Mouse (Mus musculus): ENCODE measurements at regions not wholly inside any gene's neighbourhood (a gene's known extent, or its start where the extent isn't known, plus 50 kb on each side); places are given as distances from the start of the nearest gene placed in this dataset.
A peak's percentile ranks its signal among the peaks of the same experiment; 100 is the strongest.
"Not testable (repeated sequence)": the region's sequence is repeated elsewhere in the genome, so short reads cannot be mapped to it uniquely, and the experiment has no call there.

DNA sequence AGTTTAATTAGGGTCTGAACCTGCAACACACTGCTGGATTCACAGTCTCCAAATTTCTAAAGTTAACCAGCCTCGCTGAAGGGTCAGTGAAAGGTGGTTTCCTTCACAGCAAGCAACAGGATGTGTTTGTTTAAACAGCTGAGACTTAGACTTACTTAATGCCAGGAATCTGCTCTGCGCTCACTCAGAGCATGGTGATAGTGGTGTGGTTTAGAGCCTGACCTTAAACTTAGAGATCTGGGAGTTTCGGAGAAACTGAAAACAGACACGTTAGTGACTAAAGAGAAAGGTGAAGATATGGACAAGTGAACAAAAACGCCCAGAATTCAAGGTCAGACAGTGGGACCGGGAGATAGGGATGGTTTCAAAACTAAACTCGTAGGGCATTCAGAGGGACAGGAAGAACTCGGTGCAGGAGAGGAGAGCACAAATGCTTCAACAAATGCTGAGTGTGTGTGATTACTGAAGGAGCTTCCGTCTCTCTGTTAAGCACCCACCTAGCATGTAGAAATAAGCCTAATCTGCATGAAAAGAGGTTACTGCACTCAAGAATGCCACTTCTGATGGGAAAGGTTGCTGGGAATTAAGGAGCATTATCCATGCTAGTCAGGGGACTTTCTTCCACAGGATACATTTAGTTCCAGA, 97.2 kb upstream of the Ifngr1 start:
- DNase-seq (ENCODE audit: low spot score), result no peak

DNA sequence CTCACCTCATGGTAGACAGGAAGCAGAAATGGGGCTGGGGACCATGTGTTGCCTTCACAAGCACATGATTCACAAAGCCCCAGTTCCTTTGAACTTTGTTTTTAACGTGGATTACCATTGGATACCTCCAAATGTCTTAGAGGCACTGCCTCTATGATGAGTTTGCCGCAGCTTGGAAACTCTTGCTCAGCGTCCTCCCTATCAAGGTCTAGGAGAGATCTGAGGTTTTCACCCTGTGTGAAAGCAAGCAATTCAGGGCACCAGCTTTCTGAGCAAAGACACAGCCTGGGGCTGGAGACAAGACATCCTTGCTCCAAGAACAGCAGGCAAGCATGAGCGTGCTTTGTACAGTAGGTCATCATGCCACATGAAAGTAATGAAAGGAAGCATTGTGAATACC, 93.6 kb upstream of the Ifngr1 start:
- DNase-seq (ENCODE audit: low spot score), result no peak

DNA sequence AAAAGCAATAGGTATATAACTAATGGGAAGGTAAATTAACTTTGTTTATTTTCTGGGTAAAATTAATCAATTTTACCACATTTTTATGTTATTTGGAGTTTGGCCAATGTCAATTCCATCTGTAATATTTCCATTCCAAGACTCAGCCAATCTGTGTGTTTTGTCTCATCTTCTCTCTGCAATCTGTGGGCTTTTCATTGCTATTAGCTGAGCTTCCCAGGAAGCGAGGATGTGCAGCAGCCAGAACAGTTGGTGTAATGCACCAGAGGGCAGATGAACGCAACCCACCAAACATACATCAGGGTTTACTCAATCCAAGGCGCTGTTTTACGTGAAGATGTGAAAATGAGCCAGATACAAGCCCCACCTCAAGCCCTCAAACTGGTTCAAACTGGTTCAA, 88.9 kb upstream of the Ifngr1 start:
- DNase-seq (ENCODE audit: low spot score), result no peak

DNA sequence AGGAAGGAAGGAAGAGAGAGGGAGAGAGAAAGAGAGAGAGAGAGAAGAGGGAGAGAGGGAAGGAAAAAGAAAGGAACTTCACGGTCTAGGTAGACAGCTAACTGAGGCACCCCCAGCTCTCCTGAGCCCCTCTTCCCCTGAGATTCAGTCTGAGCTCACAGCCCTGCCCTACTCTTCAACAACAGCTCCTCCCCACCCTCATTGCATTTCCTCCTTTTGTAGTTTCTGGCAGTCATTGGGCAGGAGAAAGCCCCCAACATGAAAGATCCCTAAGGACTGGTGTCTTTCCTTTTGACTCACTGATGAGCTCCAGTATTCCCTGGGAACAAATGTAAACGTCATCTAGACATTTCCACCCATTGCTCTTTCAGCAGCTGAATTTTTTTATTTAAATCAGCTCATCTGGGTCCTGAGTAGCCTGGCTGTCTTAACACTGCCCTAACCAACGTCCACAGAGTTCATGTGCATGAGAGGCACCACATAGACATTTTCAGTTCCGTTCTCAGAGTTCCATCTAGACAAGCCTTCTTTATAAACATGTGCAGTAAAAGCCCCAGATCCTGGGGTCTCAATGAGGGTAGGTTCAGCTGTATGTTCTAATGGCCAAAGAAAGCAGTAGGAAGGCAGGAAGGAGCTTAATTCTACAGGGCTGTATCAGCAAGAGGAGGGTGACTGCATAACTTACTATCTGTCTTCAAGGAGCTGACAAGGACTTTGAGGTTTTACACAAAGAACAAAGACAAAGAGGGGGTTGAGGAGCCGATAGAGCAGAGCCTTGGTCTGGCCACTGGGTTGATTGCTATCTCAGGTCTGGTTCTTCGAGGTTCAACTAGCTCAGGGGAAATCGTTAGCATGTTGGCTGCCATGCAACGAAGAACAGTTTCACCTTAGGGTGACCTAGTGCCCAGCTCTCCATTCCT, 87.6 kb upstream of the Ifngr1 start:
- DNase-seq (ENCODE audit: low spot score), result no peak

DNA sequence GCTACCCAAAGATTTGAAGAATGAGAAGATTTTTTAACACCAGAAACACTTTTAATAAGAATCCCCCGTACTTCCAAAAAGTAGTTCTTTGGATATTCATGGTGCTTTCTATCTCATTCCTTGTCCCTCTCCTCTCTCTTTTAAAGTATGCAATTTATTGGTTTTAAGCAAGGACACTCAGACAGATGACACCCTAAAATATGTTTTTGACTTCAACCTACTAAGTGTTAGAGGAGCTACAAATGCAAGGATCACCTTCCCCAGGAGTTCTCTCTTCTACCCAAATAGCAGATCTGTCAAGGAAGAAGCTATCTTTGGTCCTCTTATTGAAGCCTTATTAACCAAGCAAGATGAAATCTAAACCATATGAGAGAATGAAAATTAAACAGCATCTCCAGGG, 86.6 kb upstream of the Ifngr1 start:
- DNase-seq (ENCODE audit: low spot score), result no peak

DNA sequence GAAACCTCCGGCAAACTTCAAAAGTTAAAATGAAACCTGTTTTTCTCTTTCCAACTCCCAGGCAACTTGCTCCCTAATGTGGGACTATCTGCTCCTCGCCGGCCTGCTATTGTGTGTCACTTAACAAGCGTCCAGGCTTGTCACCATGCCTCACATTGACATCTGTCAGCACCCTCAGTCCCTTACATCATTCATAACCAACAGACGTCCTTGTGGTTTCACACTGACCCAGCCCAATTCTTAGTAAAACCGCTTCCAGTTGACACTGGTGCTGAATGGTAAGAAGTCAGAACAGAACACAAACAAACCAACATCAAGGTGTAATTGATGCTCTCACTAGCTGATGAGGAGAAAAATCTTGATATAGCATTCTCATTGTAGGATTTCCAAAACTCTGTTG, 85.8 kb upstream of the Ifngr1 start:
- no peak for DNase-seq (ENCODE audit: low spot score)

DNA sequence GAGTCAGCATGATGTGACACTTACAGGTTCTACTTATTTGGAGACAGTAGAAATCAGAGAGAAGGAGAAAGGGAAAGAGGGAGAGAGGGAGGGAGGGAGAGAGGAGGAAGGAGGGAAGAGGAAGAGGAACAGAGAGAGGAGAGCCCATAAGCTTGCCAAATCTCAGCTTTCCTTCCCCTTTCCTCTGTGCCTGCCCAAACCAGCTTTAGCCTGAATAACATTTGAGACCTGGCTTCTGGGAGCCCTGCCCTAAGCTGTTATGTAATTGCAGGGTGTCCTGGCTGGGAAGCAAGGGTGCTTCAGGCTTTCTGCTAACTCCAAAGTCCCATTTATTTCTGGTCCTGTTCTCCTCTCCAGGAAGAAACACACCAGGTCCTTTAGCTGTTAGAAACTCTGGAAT, 85.3 kb upstream of the Ifngr1 start:
- no peak for DNase-seq (ENCODE audit: low spot score)

DNA sequence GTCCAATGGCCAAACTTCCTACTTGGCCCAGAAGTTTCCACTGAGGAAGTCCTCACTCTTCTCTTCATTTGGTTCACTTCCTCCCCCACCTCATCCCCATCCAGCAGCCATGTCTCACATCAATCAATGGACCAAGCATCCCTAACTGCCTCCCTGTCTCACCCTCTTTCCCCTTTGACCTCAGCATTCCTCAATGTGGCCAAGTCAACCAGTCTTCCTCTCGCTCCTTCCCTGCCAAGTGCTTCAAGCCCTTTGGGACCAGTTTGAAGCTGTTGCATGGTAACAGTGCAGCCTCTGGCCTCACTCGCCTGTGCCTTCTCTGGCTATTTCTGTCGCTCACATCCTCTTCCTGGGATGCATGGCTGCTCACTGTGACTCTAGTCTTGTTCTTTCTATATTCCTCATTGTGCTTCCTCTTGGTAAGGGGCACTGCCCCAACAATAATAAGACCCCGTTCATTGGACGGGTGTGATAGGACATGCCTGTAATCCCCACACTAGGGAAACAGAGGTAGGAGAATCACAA, 83.5 kb upstream of the Ifngr1 start:
- DNase-seq (ENCODE audit: low spot score), result no peak

DNA sequence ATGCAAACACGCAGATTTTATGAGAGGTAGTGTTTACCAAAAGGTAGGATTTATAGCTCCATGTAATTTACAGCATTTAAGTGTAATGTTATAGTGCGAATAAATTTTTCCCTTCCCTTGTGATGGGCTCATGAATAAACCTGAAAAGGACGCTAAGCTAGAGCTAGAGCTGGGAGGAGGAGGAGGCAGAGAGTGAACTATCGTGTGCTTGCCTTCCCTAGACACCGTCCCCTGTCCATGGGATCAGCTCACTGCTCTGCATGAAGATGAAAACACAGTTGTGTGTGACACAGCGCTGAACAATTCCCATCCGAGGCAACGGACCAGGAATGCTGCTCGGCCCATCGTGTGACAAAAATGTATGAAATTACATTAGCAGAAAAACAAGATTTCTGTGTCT, 81.7 kb upstream of the Ifngr1 start:
- DNase-seq (ENCODE audit: low spot score), result no peak

DNA sequence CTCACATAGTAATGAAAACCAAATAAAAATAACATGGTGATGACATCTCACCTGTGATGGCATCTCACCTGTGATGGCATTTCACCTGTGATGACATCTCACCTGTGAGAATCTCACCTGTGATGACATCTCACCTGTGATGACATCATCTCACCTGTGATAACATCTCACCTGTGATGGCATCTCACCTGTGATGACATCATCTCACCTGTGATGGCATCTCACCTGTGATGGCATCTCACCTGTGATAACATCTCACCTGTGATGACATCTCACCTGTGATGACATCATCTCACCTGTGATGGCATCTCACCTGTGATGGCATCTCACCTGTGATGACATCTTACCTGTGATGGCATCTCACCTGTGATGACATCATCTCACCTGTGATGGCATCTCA, 77.4 kb upstream of the Ifngr1 start:
- not testable (repeated sequence) for DNase-seq (ENCODE audit: low spot score)

DNA sequence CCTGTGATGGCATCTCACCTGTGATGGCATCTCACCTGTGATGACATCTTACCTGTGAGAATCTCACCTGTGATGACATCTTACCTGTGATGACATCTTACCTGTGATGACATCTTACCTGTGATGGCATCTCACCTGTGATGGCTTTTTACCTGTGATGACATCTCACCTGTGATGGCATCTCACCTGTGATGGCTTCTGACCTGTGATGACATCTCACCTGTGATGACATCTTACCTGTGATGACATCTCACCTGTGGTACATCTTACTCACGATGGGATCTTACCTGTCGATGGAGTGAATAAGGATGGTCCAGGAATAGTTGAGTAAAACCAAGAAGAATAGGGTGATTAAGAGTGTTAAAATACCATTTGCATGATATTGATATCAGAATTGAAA, 76.9 kb upstream of the Ifngr1 start:
- no peak for DNase-seq (ENCODE audit: low spot score)

DNA sequence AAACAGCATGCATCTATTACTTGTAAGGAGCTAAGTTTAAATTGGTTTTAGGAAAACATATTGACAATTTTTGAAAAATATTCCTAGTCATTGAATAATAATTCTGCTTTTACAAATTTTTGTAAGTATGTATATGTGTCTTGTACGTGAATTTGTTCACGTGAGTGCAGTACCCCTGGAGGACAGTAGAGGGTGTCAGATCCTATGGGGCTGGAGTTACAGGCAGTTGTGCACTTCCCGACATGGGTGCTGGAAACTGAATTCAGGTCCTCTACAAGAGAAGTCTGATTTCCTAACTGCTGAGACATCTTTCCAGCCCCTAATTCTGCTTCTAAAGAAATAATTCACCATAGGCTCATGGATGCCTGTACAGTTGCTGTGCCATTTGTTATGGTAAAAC, 75.7 kb upstream of the Ifngr1 start:
- no peak for DNase-seq (ENCODE audit: low spot score)

DNA sequence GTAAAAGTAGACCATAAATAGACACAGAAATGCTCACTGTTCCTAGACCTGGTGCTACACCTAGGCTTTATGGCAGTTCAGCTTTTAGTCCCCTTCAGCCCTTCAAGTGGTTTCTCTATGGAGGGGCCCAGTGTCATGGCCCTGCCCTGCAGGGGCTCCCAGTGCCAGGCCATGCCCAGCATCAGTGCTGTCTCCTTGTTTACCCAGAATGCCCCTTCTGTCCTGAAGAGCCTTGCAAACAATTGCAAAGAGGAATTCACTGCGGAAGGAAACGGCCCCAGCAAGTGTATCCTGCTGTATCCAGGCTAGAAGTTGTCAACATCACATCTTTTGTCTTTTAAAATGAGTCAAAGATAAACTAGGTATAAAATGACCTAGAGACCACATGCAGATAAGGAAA, 74.7 kb upstream of the Ifngr1 start:
- DNase-seq (ENCODE audit: low spot score), result no peak

DNA sequence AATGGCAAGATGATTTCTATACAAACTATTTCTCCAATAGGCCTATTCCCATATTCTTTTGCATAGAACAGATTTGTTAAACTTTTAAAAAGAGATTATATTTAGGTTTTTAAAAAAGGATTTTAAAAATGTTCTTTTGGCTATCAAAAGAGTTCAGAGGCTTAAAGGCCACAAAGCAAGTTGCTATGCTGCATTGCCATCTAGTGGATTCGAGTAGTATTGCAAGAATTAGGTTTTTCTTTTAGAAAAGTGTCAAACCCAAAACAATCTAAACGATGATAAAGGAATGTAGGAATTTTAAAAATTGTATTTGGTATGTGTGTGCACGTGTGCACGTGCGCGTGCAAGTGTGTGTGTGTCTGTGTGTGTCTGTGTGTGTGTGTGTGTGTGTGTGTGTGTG, 73.0 kb upstream of the Ifngr1 start:
- DNase-seq (ENCODE audit: low spot score), result peak; percentile 35

DNA sequence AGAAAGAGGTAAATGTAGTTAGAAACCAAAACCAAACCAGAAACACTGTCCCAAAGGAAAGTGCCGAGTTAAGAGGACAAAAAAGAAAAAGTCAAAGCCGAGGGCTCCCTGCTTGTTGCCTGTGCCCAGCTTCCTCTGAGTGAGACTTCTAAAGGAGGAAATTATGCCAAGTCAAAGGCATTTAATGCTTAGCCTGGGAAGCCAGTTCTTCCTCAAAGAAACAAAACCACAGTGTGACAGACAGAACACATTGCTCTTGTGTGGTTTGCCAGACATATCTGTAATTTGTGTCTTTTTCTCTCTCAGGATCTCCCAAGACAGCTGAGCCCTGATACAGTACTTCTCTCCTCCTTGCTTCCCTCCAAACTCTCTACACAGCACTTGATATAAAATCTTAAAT, 69.6 kb upstream of the Ifngr1 start:
- DNase-seq (ENCODE audit: low spot score), result no peak

DNA sequence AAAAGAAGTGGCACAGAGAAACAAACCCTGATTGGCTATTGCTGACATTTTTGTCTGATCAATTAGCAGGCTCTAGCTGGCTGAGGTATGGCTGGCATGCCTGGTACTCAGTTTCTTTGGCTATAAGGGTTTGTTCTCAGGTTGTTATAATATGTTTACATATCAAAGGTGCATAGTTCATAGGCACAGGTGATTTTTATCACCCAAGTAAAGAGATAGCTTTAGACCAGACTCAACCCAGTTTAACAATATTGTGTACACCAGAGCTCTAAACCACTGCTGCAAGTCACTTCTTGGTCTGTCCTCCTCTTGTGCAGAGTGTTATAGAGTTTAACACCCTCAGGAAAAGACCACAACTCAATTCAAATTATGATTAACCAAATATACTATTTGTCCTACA, 65.8 kb upstream of the Ifngr1 start:
- DNase-seq (ENCODE audit: low spot score), result no peak

DNA sequence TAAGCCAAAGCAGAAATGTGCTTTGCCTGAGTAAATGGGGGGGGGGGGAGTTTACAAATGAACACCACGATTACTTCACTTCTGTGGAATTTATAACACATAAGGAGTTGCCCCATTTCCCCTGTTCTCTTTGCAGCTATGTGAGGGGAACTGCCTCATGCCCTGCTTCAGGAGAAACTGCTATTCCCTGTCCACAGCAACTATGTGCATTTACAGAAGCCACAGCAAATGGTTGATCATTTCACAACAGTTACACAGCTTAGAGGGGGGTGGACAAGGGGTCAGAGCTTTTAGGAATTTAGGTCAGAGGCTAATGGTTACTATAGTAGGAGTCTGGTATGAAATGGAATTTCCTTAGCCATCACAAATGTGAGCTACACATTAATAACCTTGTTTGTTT, 65.4 kb upstream of the Ifngr1 start:
- no peak for DNase-seq (ENCODE audit: low spot score)

DNA sequence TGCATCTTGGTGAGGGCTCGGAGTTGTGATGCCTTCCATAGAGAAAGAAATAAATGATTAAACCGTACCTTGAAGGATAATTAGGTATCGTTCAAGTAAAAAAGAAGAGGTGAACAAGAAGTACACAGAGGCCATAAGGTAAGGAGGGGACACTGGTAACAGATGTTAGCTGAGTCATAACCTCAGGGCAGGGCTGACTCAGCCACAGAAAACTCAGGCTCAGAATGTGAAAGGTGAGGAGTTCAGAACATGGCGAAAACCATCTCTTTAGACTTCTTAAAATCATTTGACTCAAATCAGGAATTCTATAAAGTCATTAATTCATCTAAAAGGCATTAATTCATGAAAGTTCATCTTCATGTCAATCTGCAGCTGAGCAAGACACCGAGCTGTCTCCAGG, 62.1 kb upstream of the Ifngr1 start:
- DNase-seq (ENCODE audit: low spot score), result no peak

DNA sequence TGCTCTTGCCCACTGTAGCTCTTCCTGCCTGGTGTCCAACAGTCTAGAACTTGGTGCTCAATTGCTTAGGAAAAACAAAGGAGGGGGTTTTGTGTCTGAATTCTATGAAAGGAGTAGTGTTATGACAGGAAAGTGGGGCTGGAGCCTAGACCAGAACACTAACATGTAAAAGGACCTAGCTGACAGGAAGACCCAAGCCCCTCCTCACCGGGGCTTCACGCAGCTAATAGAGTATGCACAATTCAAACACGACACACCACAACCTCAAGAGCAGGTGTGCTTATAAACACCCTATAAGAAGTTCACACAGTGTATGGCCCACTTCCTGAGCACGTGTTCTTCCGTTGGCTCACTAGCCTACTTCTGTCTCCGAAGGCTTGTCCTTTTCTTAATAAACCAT, 61.7 kb upstream of the Ifngr1 start:
- DNase-seq (ENCODE audit: low spot score), result no peak

DNA sequence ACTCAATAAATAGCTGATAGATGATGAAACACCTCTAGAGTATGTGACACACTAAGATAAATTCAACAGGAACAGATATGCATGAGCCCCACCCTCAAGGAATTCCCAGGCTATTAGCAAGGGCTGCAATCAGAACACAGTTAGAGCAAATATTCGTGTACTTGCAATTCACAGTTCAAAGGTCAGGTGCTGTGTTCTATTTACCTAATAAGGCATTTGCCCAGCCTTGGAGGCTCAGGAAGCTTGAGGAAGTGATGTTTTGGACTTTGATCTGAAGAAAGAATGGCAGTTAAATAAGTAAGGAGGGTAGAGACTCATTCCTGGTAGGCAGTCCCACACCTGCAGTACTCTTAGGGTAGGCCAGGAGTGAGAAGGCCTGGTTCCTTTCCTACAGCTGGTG, 60.3 kb upstream of the Ifngr1 start:
- DNase-seq (ENCODE audit: low spot score), result no peak

DNA sequence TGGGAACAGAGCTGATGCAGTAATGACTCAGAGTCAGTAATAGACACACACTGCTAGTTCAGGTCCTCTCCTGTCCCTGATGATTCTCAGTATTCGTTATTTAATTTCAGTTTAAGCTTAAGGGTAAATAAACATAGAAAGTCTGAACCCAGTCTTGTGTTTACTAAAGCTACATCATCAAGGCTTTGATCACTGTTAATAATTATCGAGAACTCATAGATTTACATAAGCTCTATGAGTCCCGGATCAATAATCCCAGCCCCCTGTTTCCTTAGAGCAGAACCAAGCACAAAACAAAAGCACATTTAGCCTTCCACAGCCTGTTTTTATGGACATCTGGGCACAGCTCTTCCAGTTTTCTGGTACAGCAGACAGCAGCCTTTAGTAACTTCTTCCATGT, 59.0 kb upstream of the Ifngr1 start:
- no peak for DNase-seq (ENCODE audit: low spot score)

DNA sequence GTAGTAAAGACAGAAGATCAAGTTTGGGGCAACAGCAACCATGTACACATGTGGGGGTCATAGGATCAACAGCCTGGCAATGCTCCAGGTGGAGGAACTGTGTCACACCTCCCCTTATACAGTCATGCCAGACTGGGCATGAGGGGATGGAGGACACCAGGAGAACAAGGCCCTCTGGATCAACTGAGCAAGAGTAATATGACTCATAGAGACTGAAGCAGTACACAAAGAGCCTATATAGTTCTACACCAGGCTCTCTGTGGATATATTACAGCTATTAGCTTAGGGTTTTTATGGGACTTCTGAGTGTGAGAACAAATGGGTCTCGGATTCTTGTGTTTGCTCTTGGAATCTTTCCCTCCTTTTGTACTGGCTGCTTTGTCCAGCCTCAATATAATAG, 57.9 kb upstream of the Ifngr1 start:
- no peak for DNase-seq (ENCODE audit: low spot score)
